20 mouse cellular contexts compared by ENCODE assay signal in the genomic region with DNA sequence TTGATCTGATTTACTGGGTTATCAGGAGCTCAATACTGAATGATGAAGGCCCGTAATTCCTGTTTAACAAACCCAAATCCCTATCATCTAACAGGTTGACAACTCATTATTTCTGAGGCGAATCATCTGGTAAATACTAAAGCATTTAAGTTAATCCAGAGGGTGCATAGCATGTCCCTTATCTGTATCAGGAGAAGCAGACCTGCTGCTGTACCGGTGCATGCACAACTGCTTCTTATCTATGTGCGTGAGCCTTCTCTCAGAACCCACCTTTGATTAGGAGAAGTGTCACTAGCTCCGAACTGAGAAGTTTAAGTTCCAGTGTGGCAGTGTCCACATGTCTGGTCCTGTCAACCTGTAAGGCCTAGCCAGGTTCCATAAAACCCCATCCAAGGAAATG.
"Had no signal": no experiment of that assay in that cellular context is flagged by ENCODE, and none has a peak within 500 bp of the region (broad histone marks: within the 10 kb centered on the region; RNA-seq: fewer than 3 reads in every experiment).

No protein-coding gene starts in this region.

- H3K4me3 ChIP-seq: intestine, embryonic 15.5 days; layer of hippocampus, adult 2 months; limb, embryonic 10.5 days; limb, embryonic 13.5 days; midbrain, embryonic 10.5 days; midbrain, embryonic 13.5 days; stomach, embryonic 15.5 days had no signal

- H3K4me1 ChIP-seq: intestine, embryonic 15.5 days; stomach, embryonic 15.5 days had no signal

- H3K4me2 ChIP-seq: intestine, embryonic 15.5 days; limb, embryonic 13.5 days; midbrain, embryonic 13.5 days; stomach, embryonic 15.5 days had no signal

- H3K27ac ChIP-seq: intestine, embryonic 15.5 days; kidney, postnatal 0 days; layer of hippocampus, adult 2 months; limb, embryonic 10.5 days; limb, embryonic 13.5 days; midbrain, embryonic 10.5 days; midbrain, embryonic 13.5 days; stomach, embryonic 15.5 days had no signal

- DNase-seq: kidney, adult 18-20 months; kidney, adult 9 months; kidney, postnatal 25 days; layer of hippocampus, adult 9-11 months; lung, adult 2 months; lung, postnatal 14 days; lung, postnatal 4 days; right cerebral cortex, adult 18-20 months; right cerebral cortex, postnatal 14 days; right cerebral cortex, postnatal 4 days; thymus, postnatal 25 days had no signal

- ATAC-seq: intestine, embryonic 15.5 days; midbrain, embryonic 13.5 days; midbrain, embryonic 16.5 days had no signal

- H3K36me3 ChIP-seq: intestine, embryonic 15.5 days; midbrain, embryonic 13.5 days; stomach, embryonic 15.5 days had no signal

- H3K9ac ChIP-seq: intestine, embryonic 15.5 days; limb, embryonic 13.5 days; midbrain, embryonic 13.5 days; stomach, embryonic 15.5 days had no signal

- H3K27me3 ChIP-seq: intestine, embryonic 15.5 days; limb, embryonic 13.5 days; midbrain, embryonic 13.5 days; stomach, embryonic 15.5 days had no signal

- H3K9me3 ChIP-seq: intestine, embryonic 15.5 days; limb, embryonic 10.5 days; limb, embryonic 13.5 days; midbrain, embryonic 10.5 days; midbrain, embryonic 13.5 days; stomach, embryonic 15.5 days had no signal
